Mouse (Mus musculus) ES-Bruce4 (cell line): ENCODE measurements around the gene Sept9. TPM values are rescaled to one million over a fixed set of nuclear protein-coding genes. Genes with fewer than 3 reads are reported as not detected.

Experiments used
- H3K27ac ChIP-seq: 2 replicates; pipeline ENCODE4 v1.5.1; 2012; ENCODE audit warnings: low read length, inconsistent platforms; ENCODE audit not compliant: insufficient read depth
- H3K27me3 ChIP-seq: 2 replicates; pipeline ENCODE4 v1.6.1; 2012; ENCODE audit warnings: mild to moderate bottlenecking, low read length, inconsistent platforms; ENCODE audit not compliant: control insufficient read depth, poor library complexity, insufficient read depth, severe bottlenecking
- H3K36me3 ChIP-seq: 2 replicates; pipeline ENCODE4 v1.6.1; 2012; ENCODE audit warnings: inconsistent platforms, mild to moderate bottlenecking, low read length, moderate library complexity; ENCODE audit not compliant: control insufficient read depth, poor library complexity, insufficient read depth, severe bottlenecking
- H3K4me1 ChIP-seq: one replicate; pipeline ENCODE4 v1.8.1; 2011; ENCODE audit warnings: low read length; ENCODE audit not compliant: control insufficient read depth, insufficient read depth
- H3K4me3 ChIP-seq: 2 replicates; pipeline ENCODE4 v1.5.1; 2011; ENCODE audit warnings: low read depth, mild to moderate bottlenecking, low read length
- H3K9ac ChIP-seq: 2 replicates; pipeline ENCODE4 v1.6.1; 2012; ENCODE audit warnings: low read depth, mild to moderate bottlenecking, inconsistent platforms; ENCODE audit not compliant: poor library complexity, severe bottlenecking
- H3K9me3 ChIP-seq: replicated peaks from 2 replicates; pipeline ENCODE4 v1.6.1; 2012; ENCODE audit warnings: mild to moderate bottlenecking, low read length, inconsistent platforms; ENCODE audit not compliant: control insufficient read depth, poor library complexity, insufficient read depth, severe bottlenecking
- CTCF ChIP-seq: IDR thresholded peaks from one replicate; pipeline ENCODE4 v1.8.1; 2011; ENCODE audit warnings: low read depth, low read length
- EP300 ChIP-seq: IDR thresholded peaks from 2 replicates; pipeline ENCODE4 v1.6.1; 2011; ENCODE audit warnings: low read depth, low read length; ENCODE audit not compliant: insufficient read depth
- POLR2A ChIP-seq: IDR thresholded peaks from one replicate; pipeline ENCODE4 v1.8.1; 2011; ENCODE audit warnings: low read length; ENCODE audit not compliant: insufficient read depth
- polyA plus RNA-seq: library from polyadenylated mRNA; stranded (reverse); fragments of >200 nt; gene quantifications from 2 replicates; pipeline ENCODE4 v1.2.4, GENCODE M21; 2011; ENCODE audit warnings: low read depth; ENCODE audit not compliant: missing spikeins, insufficient read depth, insufficient read length

Gene Sept9
- polyA plus RNA-seq, 1 experiment: 123 TPM

GRCm38 (mm10) chr11:117403073-117403472, 203.6 kb downstream of the Sept9 start:
- no peaks in the 10 kb centered on the region for H3K27me3 ChIP-seq
- TF ChIP-seq POLR2A (no peak), CTCF (no peak), EP300 (no peak)

GRCm38 (mm10) chr11:117403781-117404180, 204.3 kb downstream of the Sept9 start:
- no peaks in the 10 kb centered on the region; the same call in 1 of the 2 replicates for H3K9me3 ChIP-seq
- no peak overlapping the region for H3K9ac ChIP-seq
- TF ChIP-seq EP300 (peak; percentile 78; the same call in 1 of the 2 replicates), POLR2A (no peak), CTCF (no peak)
- H3K36me3 ChIP-seq: no peaks in the 10 kb centered on the region
- H3K27ac ChIP-seq: no peak overlapping the region
- peaks cover 14% of the 10 kb centered on the region for H3K4me1 ChIP-seq
- no peak overlapping the region for H3K4me3 ChIP-seq
- no peaks in the 10 kb centered on the region for H3K27me3 ChIP-seq

More at GRCm38 (mm10) chr11:117403073-117403472, 203.6 kb downstream of the Sept9 start:
- no peak overlapping the region for H3K4me3 ChIP-seq
- H3K36me3 ChIP-seq: no peaks in the 10 kb centered on the region
- H3K27ac ChIP-seq: no peak overlapping the region
- no peaks in the 10 kb centered on the region; the same call in 1 of the 2 replicates for H3K9me3 ChIP-seq
- peaks cover 9% of the 10 kb centered on the region for H3K4me1 ChIP-seq
- no peak overlapping the region for H3K9ac ChIP-seq

- Histone ChIP-seq H3K4me3 (no peak overlapping the region), H3K9ac (no peak overlapping the region), H3K9me3 (no peaks in the 10 kb centered on the region; the same call in 1 of the 2 replicates), H3K36me3 (no peaks in the 10 kb centered on the region), H3K27ac (no peak overlapping the region), H3K27me3 (no peaks in the 10 kb centered on the region), H3K4me1 (peaks cover 16% of the 10 kb centered on the region)
- TF ChIP-seq POLR2A (no peak), EP300 (no peak), CTCF (no peak)
Observed at GRCm38 (mm10) chr11:117406711-117407110, 207.2 kb downstream of the Sept9 start.

- H3K4me1 ChIP-seq: peaks cover 16% of the 10 kb centered on the region
- no peak for TF ChIP-seq EP300
- no peak for TF ChIP-seq POLR2A
- no peak for TF ChIP-seq CTCF
- no peak overlapping the region for H3K4me3 ChIP-seq
- no peaks in the 10 kb centered on the region for H3K27me3 ChIP-seq
- H3K9me3 ChIP-seq: no peaks in the 10 kb centered on the region; the same call in 1 of the 2 replicates
- H3K9ac ChIP-seq: peak overlapping the region; percentile 4
- no peaks in the 10 kb centered on the region for H3K36me3 ChIP-seq
- no peak overlapping the region for H3K27ac ChIP-seq
Observed at GRCm38 (mm10) chr11:117407196-117407595, 207.7 kb downstream of the Sept9 start.

GRCm38 (mm10) chr11:117407651-117408441, 208.4 kb downstream of the Sept9 start:
- peak overlapping the region; percentile 4 for H3K9ac ChIP-seq

GRCm38 (mm10) chr11:117408442-117409031, 209.1 kb downstream of the Sept9 start:
- Histone ChIP-seq H3K4me1 (peaks cover 20% of the 10 kb centered on the region), H3K4me3 (no peak overlapping the region), H3K27me3 (no peaks in the 10 kb centered on the region), H3K36me3 (no peaks in the 10 kb centered on the region), H3K9ac (no peak overlapping the region), H3K9me3 (no peaks in the 10 kb centered on the region), H3K27ac (no peak overlapping the region)
- TF ChIP-seq CTCF (no peak), EP300 (no peak), POLR2A (no peak)

More at GRCm38 (mm10) chr11:117407651-117408441, 208.4 kb downstream of the Sept9 start:
- no peak for TF ChIP-seq POLR2A
- no peak for TF ChIP-seq CTCF
- no peak for TF ChIP-seq EP300
- 0 out of 2 replicates have a peak overlapping the region, but pooled peaks have one; percentile 13 for H3K27ac ChIP-seq
- no peaks in the 10 kb centered on the region for H3K27me3 ChIP-seq
- H3K9me3 ChIP-seq: no peaks in the 10 kb centered on the region; the same call in 1 of the 2 replicates
- H3K4me3 ChIP-seq: peak overlapping the region; percentile 37
- H3K4me1 ChIP-seq: peaks cover 16% of the 10 kb centered on the region
- no peaks in the 10 kb centered on the region for H3K36me3 ChIP-seq
